Mouse (Mus musculus) hindbrain, embryonic 11.5 days (tissue): Measurements from ENCODE around the gene Itpripl2. TPM values are rescaled to one million over a fixed set of nuclear protein-coding genes. Genes with fewer than 3 reads are reported as not detected.

Experiments
- ATAC-seq: fragments of 200-750 bp; cut with Nextera tagmentation; 2 replicates; pipeline ENCODE4 v1.8.0; 2017; ENCODE audit warnings: mild to moderate bottlenecking, moderate TSS enrichment, moderate library complexity; ENCODE audit not compliant: low FRiP score
- DNase-seq: peaks from one replicate; pipeline ENCODE4 v3.0.0-alpha.2; 2015; ENCODE audit warnings: low spot score
- H3K27ac ChIP-seq: fragments of 300-500 bp; sonication (generic); 2 replicates; pipeline ENCODE4 v1.5.1; 2014; ENCODE audit warnings: mild to moderate bottlenecking, low read depth, low read length
- H3K27me3 ChIP-seq: fragments of 300-500 bp; sonication (generic); 2 replicates; pipeline ENCODE4 v1.6.1; 2014; ENCODE audit warnings: mild to moderate bottlenecking, low read length, moderate library complexity, mixed read lengths; ENCODE audit not compliant: control insufficient read depth, insufficient read depth
- H3K36me3 ChIP-seq: fragments of 300-500 bp; sonication (generic); 2 replicates; pipeline ENCODE4 v1.6.1; 2014; ENCODE audit warnings: mild to moderate bottlenecking, low read length, moderate library complexity, mixed read lengths; ENCODE audit not compliant: control insufficient read depth, insufficient read depth
- H3K4me1 ChIP-seq: fragments of 300-500 bp; sonication (generic); replicated peaks from 2 replicates; pipeline ENCODE4 v1.6.1; 2014; ENCODE audit warnings: low read length, mixed read lengths; ENCODE audit not compliant: control insufficient read depth, insufficient read depth
- H3K4me2 ChIP-seq: fragments of 300-500 bp; sonication (generic); replicated peaks from 2 replicates; pipeline ENCODE4 v1.6.1; 2014; ENCODE audit warnings: mild to moderate bottlenecking, low read depth, low read length
- H3K4me3 ChIP-seq: fragments of 300-500 bp; sonication (generic); 2 replicates; pipeline ENCODE4 v1.5.1; 2014; ENCODE audit warnings: low read depth, low read length
- H3K9ac ChIP-seq: fragments of 300-500 bp; sonication (generic); 2 replicates; pipeline ENCODE4 v1.6.1; 2014; ENCODE audit warnings: low read depth, low read length
- H3K9me3 ChIP-seq: fragments of 300-500 bp; sonication (generic); 2 replicates; pipeline ENCODE4 v1.6.1; 2016; ENCODE audit warnings: low read length; ENCODE audit not compliant: control insufficient read depth
- WGBS: fragments of 180-500 bp; shearing (Covaris S2); extraction: QIAGEN DNeasy Blood & Tissue Kit; methylation state at CpG from one replicate; pipeline ENCODE4 v1.1.7; 2014; 5-methylcytosine and 5-hydroxymethylcytosine counted together
- polyA plus RNA-seq: library from polyadenylated mRNA; unstranded; fragments of >200 nt; fragmentation: Nextera tagmentation; extraction: Ambion mirVana; gene quantifications from 2 replicates; pipeline ENCODE4 v1.2.1, GENCODE M21; 2014

Itpripl2 gene
- polyA plus RNA-seq, 1 experiment from 2014 or later, result 1.4 TPM

GRCm38 (mm10) chr7:118461400-118462136, 30.2 kb downstream of the Itpripl2 start:
- Histone ChIP-seq H3K9me3 (no peaks in the 10 kb centered on the region), H3K27me3 (no peaks in the 10 kb centered on the region), H3K4me1 (peaks cover 5% of the 10 kb centered on the region; the same call in 1 of the 2 replicates), H3K4me3 (no peak overlapping the region), H3K36me3 (no peaks in the 10 kb centered on the region), H3K27ac (no peak overlapping the region), H3K4me2 (no peak overlapping the region), H3K9ac (no peak overlapping the region)
- 51% methylated on average over 16 of the region's 16 CpGs for WGBS
- DNase-seq (no peak), ATAC-seq (no peak)

DNA sequence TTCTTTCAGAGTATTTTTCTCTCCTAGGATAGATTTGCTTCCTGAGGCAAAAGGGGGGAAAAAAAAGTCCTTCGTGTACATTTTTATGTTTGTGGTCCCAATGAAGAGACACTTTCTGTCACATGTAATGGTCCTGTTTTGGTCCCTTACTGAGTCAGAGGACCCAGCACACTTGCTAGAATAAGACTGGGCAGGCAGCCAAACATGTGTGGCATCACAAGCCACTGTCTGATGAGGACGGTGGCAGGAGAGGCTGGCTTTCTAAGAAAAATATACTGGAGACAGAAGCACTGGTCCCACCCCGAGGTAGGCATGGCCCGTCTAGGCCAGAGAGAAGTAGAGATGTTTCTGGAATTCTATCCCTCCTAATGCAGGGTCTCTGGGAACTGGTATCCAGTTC, 38.1 kb downstream of the Itpripl2 start:
- Histone ChIP-seq H3K36me3 (no peaks in the 10 kb centered on the region), H3K9me3 (no peaks in the 10 kb centered on the region), H3K4me3 (no peak overlapping the region), H3K27me3 (no peaks in the 10 kb centered on the region), H3K4me1 (no peaks in the 10 kb centered on the region), H3K9ac (no peak overlapping the region), H3K27ac (no peak overlapping the region), H3K4me2 (no peak overlapping the region)
- 72% methylated on average over 4 of the region's 4 CpGs for WGBS
- ATAC-seq (no peak), DNase-seq (no peak)

DNA sequence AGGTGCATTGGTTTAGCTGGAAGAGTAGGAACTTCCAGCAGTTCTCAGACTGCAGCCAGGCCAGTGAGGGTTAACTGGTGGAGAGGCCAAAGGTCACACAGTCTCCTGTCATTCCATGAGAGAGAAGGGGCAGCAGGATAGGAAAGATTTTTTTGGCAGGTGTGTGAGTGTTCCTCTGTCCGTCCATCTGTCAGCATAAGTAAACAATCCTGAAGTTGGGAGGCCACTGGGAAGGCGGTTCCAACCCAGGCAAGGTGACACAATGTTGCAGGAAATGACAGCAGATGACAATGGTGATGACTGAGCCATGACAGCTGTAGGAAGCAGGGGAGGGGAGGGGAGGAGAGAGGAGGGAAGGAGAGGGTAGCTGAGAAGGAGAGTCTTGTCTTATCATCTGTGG, 38.8 kb downstream of the Itpripl2 start:
- DNase-seq (no peak), ATAC-seq (no peak)
- H3K9ac ChIP-seq, result no peak overlapping the region
- H3K9me3 ChIP-seq, result no peaks in the 10 kb centered on the region
- 43% methylated on average over 2 of the region's 2 CpGs for WGBS
- no peak overlapping the region for H3K4me3 ChIP-seq
- no peak overlapping the region for H3K27ac ChIP-seq
- no peaks in the 10 kb centered on the region for H3K36me3 ChIP-seq
- no peak overlapping the region for H3K4me2 ChIP-seq
- no peaks in the 10 kb centered on the region for H3K4me1 ChIP-seq
- H3K27me3 ChIP-seq, result peaks cover 2% of the 10 kb centered on the region; the same call in 1 of the 2 replicates

DNA sequence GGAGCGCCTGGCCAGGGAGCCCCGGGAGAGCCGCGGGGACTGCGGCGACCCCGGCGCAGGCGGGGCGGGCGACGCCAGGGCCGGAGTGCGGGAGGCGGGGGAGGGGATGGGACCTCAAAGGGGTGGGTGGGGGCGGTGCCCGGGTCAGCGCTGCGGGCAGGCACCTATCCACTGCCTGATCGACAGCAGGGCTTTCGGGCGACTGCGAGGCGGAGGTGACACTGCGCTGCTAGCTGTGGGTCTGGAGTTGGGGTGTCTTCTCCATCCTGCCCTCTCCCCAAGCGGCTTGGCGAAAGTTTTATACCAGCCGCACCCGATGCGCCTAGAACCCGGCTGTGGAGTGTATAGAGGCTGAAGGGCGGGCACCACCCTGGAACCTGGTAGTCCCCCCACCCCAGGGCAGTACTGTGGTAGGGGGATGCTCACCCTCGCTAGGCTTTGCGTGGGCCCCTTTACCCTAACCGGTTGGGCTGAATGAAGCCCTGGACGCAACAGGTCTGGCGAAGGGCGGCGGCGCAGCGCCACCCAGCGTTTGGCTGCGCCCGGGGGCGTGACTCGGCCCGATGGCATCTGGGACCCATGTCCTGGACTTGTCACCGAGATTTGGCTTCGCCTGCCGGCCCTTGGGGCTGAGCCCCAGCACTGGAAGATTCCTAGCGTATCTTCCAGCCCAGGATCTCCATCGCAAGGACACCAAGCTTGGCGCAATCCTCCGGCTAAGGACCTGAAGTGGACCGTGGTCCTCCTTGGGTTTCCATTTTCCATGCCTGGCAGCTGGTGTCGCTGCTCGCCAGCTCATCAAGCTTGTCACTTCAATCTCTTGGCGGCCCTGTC, 43.4 kb downstream of the Itpripl2 start, which contains the start of gene Syt17:
Gene Syt17, minus strand, starts transcription at position 89 of the 834 bp plus-strand sequence.
- Histone ChIP-seq H3K4me1 (peaks cover 2% of the 10 kb centered on the region; the same call in 1 of the 2 replicates), H3K4me3 (peak within 1 kb of the TSS; percentile 57), H3K4me2 (peak within 1 kb of the TSS; percentile 94), H3K36me3 (no peaks in the 10 kb centered on the region), H3K27me3 (peaks cover 5% of the 10 kb centered on the region), H3K9ac (peak within 1 kb of the TSS; percentile 66), H3K9me3 (no peaks in the 10 kb centered on the region), H3K27ac (0 out of 2 replicates have a peak within 1 kb of the TSS, but pooled peaks have one; percentile 13)
- under 1% methylated on average over 54 of the region's 58 CpGs for WGBS
- ATAC-seq (peak; percentile 75), DNase-seq (peak; percentile 87)

DNA sequence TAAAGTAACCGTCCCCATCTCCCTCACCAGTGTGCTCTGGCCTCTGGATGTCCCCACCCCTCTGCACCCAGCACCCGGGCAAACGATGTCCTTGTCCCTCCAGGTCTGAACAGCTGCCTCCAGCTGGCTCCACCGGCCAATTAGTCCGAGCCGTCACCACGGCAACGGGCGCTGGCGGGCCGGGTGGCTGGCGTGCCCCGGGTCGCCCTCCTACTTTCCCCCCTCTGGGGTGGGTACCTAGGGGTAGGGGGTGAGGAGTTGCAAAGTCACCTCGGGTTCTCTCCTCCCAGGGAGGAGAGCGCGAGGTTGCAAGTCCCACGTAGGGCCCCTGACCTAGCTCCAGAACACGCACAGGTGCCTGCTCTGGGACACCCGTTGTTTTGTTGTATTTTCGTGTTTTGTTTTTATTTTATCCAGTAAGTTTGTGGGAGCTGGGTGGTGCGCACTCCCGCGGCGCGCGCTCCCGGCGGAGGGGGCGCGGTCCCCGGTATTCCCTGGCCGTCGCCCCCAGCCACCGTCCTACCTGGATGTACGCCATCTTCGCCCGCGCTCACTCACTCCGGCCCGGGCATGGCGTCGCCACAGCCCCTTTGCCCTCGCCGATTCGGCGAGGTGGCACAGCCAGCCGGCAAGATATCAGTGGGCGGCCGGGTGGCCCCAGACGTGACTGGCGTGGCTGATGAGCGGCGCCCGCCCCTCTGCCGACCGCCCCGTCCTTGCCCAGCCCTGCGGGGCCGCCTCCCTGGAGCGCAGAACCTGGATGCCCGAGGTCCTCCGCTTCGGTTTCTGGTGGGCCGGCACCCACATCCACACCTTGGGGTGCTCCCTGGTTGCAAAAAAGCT, 44.3 kb downstream of the Itpripl2 start:
- H3K4me2 ChIP-seq, result peak overlapping the region; percentile 94
- H3K4me3 ChIP-seq, result peak overlapping the region; percentile 57
- H3K9me3 ChIP-seq, result no peaks in the 10 kb centered on the region
- under 1% methylated on average over 50 of the region's 65 CpGs for WGBS
- H3K27me3 ChIP-seq, result peaks cover 5% of the 10 kb centered on the region
- H3K27ac ChIP-seq, result 0 out of 2 replicates have a peak overlapping the region, but pooled peaks have one; percentile 13
- ATAC-seq (peak; percentile 74), DNase-seq (peak; percentile 81)
- no peaks in the 10 kb centered on the region for H3K36me3 ChIP-seq
- H3K4me1 ChIP-seq, result peaks cover 2% of the 10 kb centered on the region; the same call in 1 of the 2 replicates
- H3K9ac ChIP-seq, result peak overlapping the region; percentile 66

DNA sequence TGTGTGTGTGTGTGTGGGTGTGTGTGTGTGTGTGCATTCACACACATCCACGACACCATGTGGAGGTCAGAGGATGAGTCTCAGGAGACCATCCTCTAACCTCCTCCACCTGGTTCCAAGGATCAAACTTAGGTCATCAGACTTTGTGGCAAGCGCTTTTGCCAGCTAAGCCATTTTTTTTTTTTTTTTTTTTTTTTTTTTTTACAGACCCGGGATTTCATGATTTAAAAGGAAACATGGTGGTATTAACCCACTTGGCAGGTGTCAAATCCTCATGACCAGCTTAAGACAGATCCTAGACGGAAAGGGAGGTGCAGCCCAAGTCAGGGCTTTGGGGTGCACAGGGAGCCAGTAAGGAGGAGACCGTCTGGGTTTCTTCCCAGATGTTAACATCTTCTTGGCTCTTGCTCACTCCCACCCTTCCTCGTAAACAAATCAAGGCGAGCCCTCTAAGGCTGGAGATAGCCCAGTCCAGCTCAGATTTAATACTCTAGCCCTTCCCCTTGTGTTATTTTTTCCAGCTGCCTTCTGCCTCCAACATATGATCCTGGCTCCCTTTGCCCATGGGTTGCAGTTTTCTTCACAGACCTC, 47.8 kb downstream of the Itpripl2 start:
- H3K27me3 ChIP-seq, result peaks cover 5% of the 10 kb centered on the region
- 60% methylated on average over 7 of the region's 7 CpGs for WGBS
- no peaks in the 10 kb centered on the region for H3K36me3 ChIP-seq
- ATAC-seq (no peak), DNase-seq (no peak)
- H3K9ac ChIP-seq, result no peak overlapping the region
- no peak overlapping the region for H3K4me2 ChIP-seq
- H3K9me3 ChIP-seq, result no peaks in the 10 kb centered on the region
- no peak overlapping the region for H3K27ac ChIP-seq
- peaks cover 4% of the 10 kb centered on the region; the same call in 1 of the 2 replicates for H3K4me1 ChIP-seq
- H3K4me3 ChIP-seq, result no peak overlapping the region

GRCm38 (mm10) chr7:118443371-118443770, 48.4 kb downstream of the Itpripl2 start:
- ATAC-seq, result no peak
- peak; percentile 31 for DNase-seq
- Histone ChIP-seq H3K27ac (no peak overlapping the region), H3K4me3 (no peak overlapping the region), H3K4me2 (no peak overlapping the region), H3K9me3 (no peaks in the 10 kb centered on the region), H3K27me3 (peaks cover 5% of the 10 kb centered on the region), H3K4me1 (peaks cover 4% of the 10 kb centered on the region; the same call in 1 of the 2 replicates), H3K36me3 (no peaks in the 10 kb centered on the region), H3K9ac (no peak overlapping the region)
- WGBS, result 8% methylated on average over 9 of the region's 9 CpGs

GRCm38 (mm10) chr7:118441535-118441934, 50.2 kb downstream of the Itpripl2 start:
- ATAC-seq (no peak), DNase-seq (no peak)
- Histone ChIP-seq H3K36me3 (no peaks in the 10 kb centered on the region), H3K4me3 (no peak overlapping the region), H3K9ac (no peak overlapping the region), H3K9me3 (no peaks in the 10 kb centered on the region), H3K27me3 (peaks cover 2% of the 10 kb centered on the region; the same call in 1 of the 2 replicates), H3K4me2 (no peak overlapping the region), H3K27ac (no peak overlapping the region), H3K4me1 (peaks cover 2% of the 10 kb centered on the region; the same call in 1 of the 2 replicates)
- WGBS, result 80% methylated on average over 6 of the region's 6 CpGs
